Mouse (Mus musculus) brain, embryonic 14.5 days (tissue): ENCODE data around the gene Usp4. TPM values are rescaled to one million over a fixed set of nuclear protein-coding genes. Genes with fewer than 3 reads are reported as not detected.

Experiments used
- DNase-seq: peaks from one replicate; pipeline ENCODE4 v3.0.0-alpha.2; 2011; ENCODE audit warnings: low read depth
- CTCF ChIP-seq: fragments of 200-500 bp; IDR thresholded peaks from 2 replicates; pipeline ENCODE4 v1.5.1; 2012; ENCODE audit warnings: inconsistent platforms, mild to moderate bottlenecking, moderate library complexity, borderline replicate concordance; ENCODE audit not compliant: insufficient read depth, insufficient read length; ENCODE audit errors: extremely low read depth
- POLR2A ChIP-seq: fragments of 200-500 bp; IDR thresholded peaks from 2 replicates; pipeline ENCODE4 v1.6.1; 2012; ENCODE audit warnings: mild to moderate bottlenecking, inconsistent platforms, borderline replicate concordance; ENCODE audit not compliant: poor library complexity, insufficient read depth, insufficient read length, severe bottlenecking; ENCODE audit errors: extremely low read depth
- polyA plus RNA-seq: library from polyadenylated mRNA; depleted of rRNA; stranded (reverse); fragments of >200 nt; gene quantifications from 2 replicates; pipeline ENCODE4 v1.2.3, GENCODE M21; 2012; rRNA removed

Gene Usp4
- polyA plus RNA-seq, 1 experiment = 152 TPM

- no peak for TF ChIP-seq POLR2A
- TF ChIP-seq CTCF = no peak
- peak; percentile 84 for DNase-seq
Measured at GRCm38 (mm10) chr9:108441236-108441919, 93.7 kb downstream of the Usp4 start.

Other genes with a start within 250 kb of the Usp4 start
- gene Bsn, start 157.5 kb upstream of the Usp4 start, polyA plus RNA-seq = 18.7 and 40.0 TPM in 2 replicates
- 25.9 and 58.1 TPM in 2 replicates for gene Dag1, start 83.9 kb upstream of the Usp4 start, polyA plus RNA-seq
- 113 and 115 TPM in 2 replicates for gene Nicn1, start 57.4 kb upstream of the Usp4 start, polyA plus RNA-seq
- 58.0 and 67.8 TPM in 2 replicates for gene Amt, start 51.0 kb upstream of the Usp4 start, polyA plus RNA-seq
- gene Rhoa, start 41.7 kb upstream of the Usp4 start, polyA plus RNA-seq = 124 and 160 TPM in 2 replicates
- gene Tcta, start 41.7 kb upstream of the Usp4 start, polyA plus RNA-seq = 34.6 and 39.0 TPM in 2 replicates
- 381 and 444 TPM in 2 replicates for gene Gpx1, start 8.9 kb upstream of the Usp4 start, polyA plus RNA-seq
- 2.3 and 3.2 TPM in 2 replicates for gene 1700102P08Rik, start 45.0 kb downstream of the Usp4 start, polyA plus RNA-seq
- 1.4 and 1.5 TPM in 2 replicates for gene Ccdc36, start 80.6 kb downstream of the Usp4 start, polyA plus RNA-seq
- gene BC048562, start 88.6 kb downstream of the Usp4 start, polyA plus RNA-seq = not detected in 2 replicates
- 37.6 and 38.8 TPM in 2 replicates for gene Ccdc71, start 112.7 kb downstream of the Usp4 start, polyA plus RNA-seq
- 84.2 and 100 TPM in 2 replicates for gene Klhdc8b, start 113.7 kb downstream of the Usp4 start, polyA plus RNA-seq
- gene Lamb2, start 131.9 kb downstream of the Usp4 start, polyA plus RNA-seq = 42.9 and 49.3 TPM in 2 replicates
- 184 and 208 TPM in 2 replicates for gene Usp19, start 142.7 kb downstream of the Usp4 start, polyA plus RNA-seq
- gene Qars, start 159.9 kb downstream of the Usp4 start, polyA plus RNA-seq = 181 and 184 TPM in 2 replicates
- 166 and 169 TPM in 2 replicates for gene Qrich1, start 169.0 kb downstream of the Usp4 start, polyA plus RNA-seq
- 127 and 171 TPM in 2 replicates for gene Impdh2, start 212.4 kb downstream of the Usp4 start, polyA plus RNA-seq
- 47.8 and 67.8 TPM in 2 replicates for gene Ndufaf3, start 219.6 kb downstream of the Usp4 start, polyA plus RNA-seq
- gene Dalrd3, start 222.0 kb downstream of the Usp4 start, polyA plus RNA-seq = 190 and 347 TPM in 2 replicates
- gene Wdr6, start 230.9 kb downstream of the Usp4 start, polyA plus RNA-seq = 329 and 375 TPM in 2 replicates
- 28.4 and 31.6 TPM in 2 replicates for gene P4htm, start 249.8 kb downstream of the Usp4 start, polyA plus RNA-seq